Mouse (Mus musculus): ENCODE measurements around the gene Dnajc17. TPM values are rescaled to one million over a fixed set of nuclear protein-coding genes. Genes with fewer than 3 reads are reported as not detected.

Gene Dnajc17
- polyA plus RNA-seq, 1 experiment from 2014 or later = 24.7 TPM

- WGBS = 38% methylated on average over 4 of the region's 4 CpGs
- H3K4me2 ChIP-seq (replicated peaks) = no peak overlapping the region
- no peak overlapping the region for H3K9ac ChIP-seq (replicated peaks)
These were observed 12.1 kb downstream of the Dnajc17 start for GRCm38 (mm10) chr2:119196316-119197108.

GRCm38 (mm10) chr2:119194140-119194539 is 14.5 kb downstream of the Dnajc17 start:
- no peak overlapping the region for H3K9ac ChIP-seq (replicated peaks)
- no peak overlapping the region for H3K27ac ChIP-seq (replicated peaks)
- no peak overlapping the region for H3K4me2 ChIP-seq (replicated peaks)
- no peak for ATAC-seq (ENCODE audit: low FRiP score, low read depth)
- no peaks in the 10 kb centered on the region for H3K9me3 ChIP-seq
- H3K27me3 ChIP-seq = no peaks in the 10 kb centered on the region
- H3K4me1 ChIP-seq = peaks cover 8% of the 10 kb centered on the region
- H3K4me3 ChIP-seq = no peak overlapping the region
- H3K36me3 ChIP-seq = no peaks in the 10 kb centered on the region
- whole genome bisulfite sequencing = 92% methylated on average over 5 of the region's 5 CpGs

More at GRCm38 (mm10) chr2:119196316-119197108, 12.1 kb downstream of the Dnajc17 start:
- no peaks in the 10 kb centered on the region for H3K27me3 ChIP-seq
- H3K9me3 ChIP-seq = no peaks in the 10 kb centered on the region
- H3K4me1 ChIP-seq = peaks cover 7% of the 10 kb centered on the region
- ATAC-seq (ENCODE audit: low FRiP score, low read depth) = no peak
- no peak overlapping the region for H3K27ac ChIP-seq (replicated peaks)
- H3K36me3 ChIP-seq = no peaks in the 10 kb centered on the region
- H3K4me3 ChIP-seq = no peak overlapping the region

GRCm38 (mm10) chr2:119190969-119191368 is 17.6 kb downstream of the Dnajc17 start:
- H3K27me3 ChIP-seq = no peaks in the 10 kb centered on the region
- H3K27ac ChIP-seq (replicated peaks) = no peak overlapping the region
- no peak overlapping the region for H3K4me2 ChIP-seq (replicated peaks)
- 93% methylated on average over 5 of the region's 5 CpGs for WGBS
- no peak overlapping the region for H3K9ac ChIP-seq (replicated peaks)
- H3K4me3 ChIP-seq = no peak overlapping the region
- H3K9me3 ChIP-seq = no peaks in the 10 kb centered on the region
- no peaks in the 10 kb centered on the region for H3K36me3 ChIP-seq
- peaks cover 6% of the 10 kb centered on the region for H3K4me1 ChIP-seq
- no peak for ATAC-seq (ENCODE audit: low FRiP score, low read depth)

- no peak overlapping the region for H3K27ac ChIP-seq (replicated peaks)
- no peaks in the 10 kb centered on the region for H3K9me3 ChIP-seq
- WGBS = 10% methylated on average over 15 of the region's 15 CpGs
These were observed 19.4 kb downstream of the Dnajc17 start for GRCm38 (mm10) chr2:119189029-119189710.

GRCm38 (mm10) chr2:119182914-119183313 is 25.7 kb downstream of the Dnajc17 start:
- Histone ChIP-seq H3K27ac (replicated peaks) (no peak overlapping the region), H3K27me3 (no peaks in the 10 kb centered on the region), H3K4me1 (no peaks in the 10 kb centered on the region), H3K9ac (replicated peaks) (no peak overlapping the region), H3K36me3 (peaks cover 54% of the 10 kb centered on the region), H3K4me3 (no peak overlapping the region), H3K9me3 (no peaks in the 10 kb centered on the region), H3K4me2 (replicated peaks) (no peak overlapping the region)
- WGBS = 76% methylated on average over 7 of the region's 7 CpGs
- ATAC-seq (ENCODE audit: low FRiP score, low read depth) = no peak

More at GRCm38 (mm10) chr2:119189029-119189710, 19.4 kb downstream of the Dnajc17 start:
- H3K36me3 ChIP-seq = peaks cover 9% of the 10 kb centered on the region
- H3K27me3 ChIP-seq = no peaks in the 10 kb centered on the region
- H3K4me1 ChIP-seq = peaks cover 6% of the 10 kb centered on the region
- H3K4me3 ChIP-seq = peak overlapping the region; percentile 23
- 0 out of 2 replicates have a peak overlapping the region, but pooled peaks have one; percentile 17 for H3K9ac ChIP-seq (replicated peaks)
- peak overlapping the region; percentile 50 for H3K4me2 ChIP-seq (replicated peaks)
- peak; percentile 65 for ATAC-seq (ENCODE audit: low FRiP score, low read depth)

- Histone ChIP-seq H3K36me3 (peaks cover 39% of the 10 kb centered on the region), H3K4me1 (peaks cover 23% of the 10 kb centered on the region), H3K9me3 (no peaks in the 10 kb centered on the region), H3K27me3 (no peaks in the 10 kb centered on the region), H3K4me2 (replicated peaks) (no peak overlapping the region), H3K9ac (replicated peaks) (no peak overlapping the region), H3K4me3 (no peak overlapping the region), H3K27ac (replicated peaks) (no peak overlapping the region)
- WGBS = 91% methylated on average over 5 of the region's 5 CpGs
- no peak for ATAC-seq (ENCODE audit: low FRiP score, low read depth)
These were observed 31.1 kb downstream of the Dnajc17 start for GRCm38 (mm10) chr2:119177384-119177939.

GRCm38 (mm10) chr2:119176761-119177160 is 31.8 kb downstream of the Dnajc17 start:
- no peak overlapping the region for H3K4me3 ChIP-seq
- H3K27ac ChIP-seq (replicated peaks) = no peak overlapping the region
- H3K4me2 ChIP-seq (replicated peaks) = no peak overlapping the region
- H3K27me3 ChIP-seq = no peaks in the 10 kb centered on the region
- WGBS = 45% methylated on average over 3 of the region's 3 CpGs
- H3K36me3 ChIP-seq = peaks cover 41% of the 10 kb centered on the region
- peaks cover 28% of the 10 kb centered on the region for H3K4me1 ChIP-seq
- ATAC-seq (ENCODE audit: low FRiP score, low read depth) = no peak
- no peaks in the 10 kb centered on the region for H3K9me3 ChIP-seq
- H3K9ac ChIP-seq (replicated peaks) = no peak overlapping the region

- WGBS = 78% methylated on average over 6 of the region's 6 CpGs
- no peaks in the 10 kb centered on the region for H3K27me3 ChIP-seq
- no peaks in the 10 kb centered on the region for H3K9me3 ChIP-seq
- no peak for ATAC-seq (ENCODE audit: low FRiP score, low read depth)
- no peak overlapping the region for H3K9ac ChIP-seq (replicated peaks)
- no peak overlapping the region for H3K27ac ChIP-seq (replicated peaks)
- H3K4me3 ChIP-seq = no peak overlapping the region
- H3K4me1 ChIP-seq = peaks cover 28% of the 10 kb centered on the region
- H3K4me2 ChIP-seq (replicated peaks) = no peak overlapping the region
- peaks cover 38% of the 10 kb centered on the region for H3K36me3 ChIP-seq
These were observed 33.0 kb downstream of the Dnajc17 start for GRCm38 (mm10) chr2:119175614-119176013.

GRCm38 (mm10) chr2:119174866-119175265 is 33.7 kb downstream of the Dnajc17 start:
- ATAC-seq (ENCODE audit: low FRiP score, low read depth) = no peak
- H3K4me1 ChIP-seq = peaks cover 28% of the 10 kb centered on the region
- no peak overlapping the region for H3K4me3 ChIP-seq
- H3K36me3 ChIP-seq = peaks cover 31% of the 10 kb centered on the region
- H3K27me3 ChIP-seq = no peaks in the 10 kb centered on the region
- 45% methylated on average over 14 of the region's 14 CpGs for WGBS
- H3K27ac ChIP-seq (replicated peaks) = no peak overlapping the region
- no peak overlapping the region for H3K4me2 ChIP-seq (replicated peaks)
- no peak overlapping the region for H3K9ac ChIP-seq (replicated peaks)
- no peaks in the 10 kb centered on the region for H3K9me3 ChIP-seq

- H3K27me3 ChIP-seq = peaks cover 4% of the 10 kb centered on the region; the same call in 1 of the 2 replicates
- H3K9ac ChIP-seq (replicated peaks) = 0 out of 2 replicates have a peak within 1 kb of the TSS, but pooled peaks have one; percentile 15
- no peaks in the 10 kb centered on the region for H3K9me3 ChIP-seq
- no peak within 1 kb of the TSS for H3K27ac ChIP-seq (replicated peaks)
- peak; percentile 47; the same call in 1 of the 2 replicates for ATAC-seq (ENCODE audit: low FRiP score, low read depth)
- 39% methylated on average over 8 of the region's 8 CpGs for WGBS
- H3K36me3 ChIP-seq = peaks cover 23% of the 10 kb centered on the region
- peaks cover 28% of the 10 kb centered on the region for H3K4me1 ChIP-seq
- 0 out of 2 replicates have a peak within 1 kb of the TSS, but pooled peaks have one; percentile 8 for H3K4me2 ChIP-seq (replicated peaks)
- no peak within 1 kb of the TSS for H3K4me3 ChIP-seq
These were observed 34.5 kb downstream of the Dnajc17 start, which contains the start of gene Gm14137 for GRCm38 (mm10) chr2:119173991-119174651. Gene Gm14137 (plus strand): TSS chr2:119174509.

- no peak overlapping the region for H3K4me3 ChIP-seq
- H3K36me3 ChIP-seq = peaks cover 13% of the 10 kb centered on the region
- peaks cover 29% of the 10 kb centered on the region for H3K4me1 ChIP-seq
- H3K4me2 ChIP-seq (replicated peaks) = peak overlapping the region; percentile 8
- H3K9ac ChIP-seq (replicated peaks) = 0 out of 2 replicates have a peak overlapping the region, but pooled peaks have one; percentile 15
- WGBS = 24% methylated on average over 13 of the region's 13 CpGs
- no peaks in the 10 kb centered on the region for H3K9me3 ChIP-seq
- H3K27me3 ChIP-seq = peaks cover 13% of the 10 kb centered on the region
- H3K27ac ChIP-seq (replicated peaks) = peak overlapping the region; percentile 68
- peak; percentile 24; the same call in 1 of the 2 replicates for ATAC-seq (ENCODE audit: low FRiP score, low read depth)
These were observed 35.6 kb downstream of the Dnajc17 start for GRCm38 (mm10) chr2:119172862-119173576.
